7 mouse cellular contexts compared by ENCODE assay signal in genomic region chr17:37047332-37047976, GRCm38 (mm10). TPM values are rescaled to one million over a fixed set of nuclear protein-coding genes. Genes with fewer than 3 reads are reported as not detected.
DNase-seq lines count a peak whose midpoint lies in the region; ATAC-seq and TF ChIP-seq lines count a peak whose summit lies in the region.

No protein-coding gene starts in this region.

- DNase-seq in limb, embryonic 10.5 days (ENCODE audit: low spot score), result no peak
- no peak for DNase-seq in stomach, postnatal 0 days (ENCODE audit: low spot score)
- no peak for DNase-seq in urinary bladder, postnatal 36 days (ENCODE audit: low spot score in 2 of 2)
- DNase-seq in kidney, postnatal 25 days, result no peak

- TF ChIP-seq CTCF in stomach, postnatal 0 days (IDR thresholded peaks at IDR 0.05; ENCODE audit: low read depth), result no peak

- H3K4me2 ChIP-seq in embryonic facial prominence, embryonic 12.5 days (replicated peaks), result peak overlapping the region; percentile 88
- peak overlapping the region; percentile 92 for H3K4me2 ChIP-seq in stomach, postnatal 0 days (replicated peaks; ENCODE audit: low read depth)

- H3K9me3 ChIP-seq in megakaryocyte, embryonic 14.5 days, result no peaks in the 10 kb centered on the region
- H3K9me3 ChIP-seq in embryonic facial prominence, embryonic 12.5 days, result no peaks in the 10 kb centered on the region
- no peaks in the 10 kb centered on the region for H3K9me3 ChIP-seq in limb, embryonic 10.5 days (replicated peaks)
- H3K9me3 ChIP-seq in stomach, postnatal 0 days (ENCODE audit: control insufficient read depth, low read length), result no peaks in the 10 kb centered on the region

- no peak for ATAC-seq in megakaryocyte, adult 5-6 weeks (ENCODE audit: poor library complexity, severe bottlenecking)
- ATAC-seq in embryonic facial prominence, embryonic 12.5 days (ENCODE audit: insufficient number of reproducible peaks, insufficient read depth, low FRiP score, low TSS enrichment), result no peak
- no peak for ATAC-seq in stomach, postnatal 0 days (ENCODE audit: low FRiP score, low TSS enrichment)

- H3K4me1 ChIP-seq in megakaryocyte, embryonic 14.5 days, result peaks cover 36% of the 10 kb centered on the region
- peaks cover 33% of the 10 kb centered on the region for H3K4me1 ChIP-seq in embryonic facial prominence, embryonic 12.5 days
- H3K4me1 ChIP-seq in limb, embryonic 10.5 days, result peaks cover 48% of the 10 kb centered on the region
- H3K4me1 ChIP-seq in stomach, postnatal 0 days (replicated peaks; ENCODE audit: control insufficient read depth, insufficient read depth), result peaks cover 3% of the 10 kb centered on the region; the same call in 1 of the 2 replicates

- peak overlapping the region; percentile 87; the same call in 1 of the 2 replicates for H3K9ac ChIP-seq in embryonic facial prominence, embryonic 12.5 days
- no peak overlapping the region for H3K9ac ChIP-seq in stomach, postnatal 0 days (ENCODE audit: low read length)

- peaks cover 50% of the 10 kb centered on the region for H3K27me3 ChIP-seq in megakaryocyte, embryonic 14.5 days (replicated peaks)
- 0 out of 2 replicates have a peak, but pooled peaks cover 5% of the 10 kb centered on the region for H3K27me3 ChIP-seq in embryonic facial prominence, embryonic 12.5 days
- peaks cover 29% of the 10 kb centered on the region for H3K27me3 ChIP-seq in limb, embryonic 10.5 days (ENCODE audit: low read depth, poor library complexity, severe bottlenecking)
- no peaks in the 10 kb centered on the region for H3K27me3 ChIP-seq in stomach, postnatal 0 days (ENCODE audit: control insufficient read depth, insufficient read depth, low read length)

- no peaks in the 10 kb centered on the region for H3K36me3 ChIP-seq in megakaryocyte, embryonic 14.5 days (replicated peaks; ENCODE audit: low read length)
- no peaks in the 10 kb centered on the region for H3K36me3 ChIP-seq in embryonic facial prominence, embryonic 12.5 days
- H3K36me3 ChIP-seq in limb, embryonic 10.5 days, result no peaks in the 10 kb centered on the region
- H3K36me3 ChIP-seq in stomach, postnatal 0 days (ENCODE audit: control insufficient read depth, insufficient read depth, low read length), result no peaks in the 10 kb centered on the region

- TF ChIP-seq EP300 in stomach, postnatal 0 days (optimal IDR thresholded peaks at IDR 0.05), result no peak

- peak overlapping the region; percentile 42 for H3K4me3 ChIP-seq in megakaryocyte, embryonic 14.5 days (replicated peaks)
- peak overlapping the region; percentile 88 for H3K4me3 ChIP-seq in embryonic facial prominence, embryonic 12.5 days
- H3K4me3 ChIP-seq in limb, embryonic 10.5 days, result peak overlapping the region; percentile 94
- H3K4me3 ChIP-seq in stomach, postnatal 0 days (ENCODE audit: low read depth, low read length), result peak overlapping the region; percentile 83; the same call in 1 of the 2 replicates

- H3K27ac ChIP-seq in embryonic facial prominence, embryonic 12.5 days, result no peak overlapping the region
- H3K27ac ChIP-seq in limb, embryonic 10.5 days, result no peak overlapping the region
- H3K27ac ChIP-seq in stomach, postnatal 0 days (replicated peaks), result no peak overlapping the region

- 13% methylated on average over 19 of the region's 19 CpGs for WGBS in embryonic facial prominence, embryonic 12.5 days
- WGBS in limb, embryonic 10.5 days, result 17% methylated on average over 19 of the region's 19 CpGs
- 34% methylated on average over 19 of the region's 19 CpGs for WGBS in stomach, postnatal 0 days

RNA-seq across cellular contexts. Expression of gene Gabbr1, which starts 1.7 kb away (rescaled TPM):
- 1.6 and 1.7 TPM in 2 replicates for polyA plus RNA-seq in megakaryocyte, embryonic 14.5 days (2012; ENCODE audit: insufficient read depth, low replicate concordance)
- total RNA-seq in megakaryocyte, adult 5-6 weeks (2015), result 12.4 and 14.2 TPM in 2 replicates
- total RNA-seq in megakaryocyte, adult 5-6 weeks (2017), result 5.7 and 10.5 TPM in 2 replicates
- 19.8 and 20.5 TPM in 2 replicates for polyA plus RNA-seq in embryonic facial prominence, embryonic 12.5 days (2016; fragmentation: Nextera tagmentation; extraction: Ambion mirVana)
- polyA plus RNA-seq in limb, embryonic 10.5 days (2016; fragmentation: Nextera tagmentation; extraction: Ambion mirVana), result 6.6 and 9.0 TPM in 2 replicates
- polyA plus RNA-seq in stomach, postnatal 0 days (2015; fragmentation: Nextera tagmentation; extraction: Ambion mirVana), result 3.8 and 4.3 TPM in 2 replicates

RNA-seq across cellular contexts. Expression of gene Mog, which starts 24.3 kb away (rescaled TPM):
- polyA plus RNA-seq in megakaryocyte, embryonic 14.5 days (2012; ENCODE audit: insufficient read depth, low replicate concordance), result not detected in 2 replicates
- not detected in 2 replicates for total RNA-seq in megakaryocyte, adult 5-6 weeks (2015)
- total RNA-seq in megakaryocyte, adult 5-6 weeks (2017), result not detected in 2 replicates
- 0.38 and 0.70 TPM in 2 replicates for polyA plus RNA-seq in embryonic facial prominence, embryonic 12.5 days (2016; fragmentation: Nextera tagmentation; extraction: Ambion mirVana)
- 0.08 and 0.20 TPM in 2 replicates for polyA plus RNA-seq in limb, embryonic 10.5 days (2016; fragmentation: Nextera tagmentation; extraction: Ambion mirVana)
- 0.08 TPM in 1 of 2 replicates, not detected in the other for polyA plus RNA-seq in stomach, postnatal 0 days (2015; fragmentation: Nextera tagmentation; extraction: Ambion mirVana)

RNA-seq across cellular contexts. Expression of gene Olfr90, which starts 40.8 kb away (rescaled TPM):
- polyA plus RNA-seq in megakaryocyte, embryonic 14.5 days (2012; ENCODE audit: insufficient read depth, low replicate concordance), result not detected in 2 replicates
- total RNA-seq in megakaryocyte, adult 5-6 weeks (2015), result not detected in 2 replicates
- total RNA-seq in megakaryocyte, adult 5-6 weeks (2017), result not detected in 2 replicates
- polyA plus RNA-seq in embryonic facial prominence, embryonic 12.5 days (2016; fragmentation: Nextera tagmentation; extraction: Ambion mirVana), result not detected in 2 replicates
- 0.06 TPM in 1 of 2 replicates, not detected in the other for polyA plus RNA-seq in limb, embryonic 10.5 days (2016; fragmentation: Nextera tagmentation; extraction: Ambion mirVana)
- polyA plus RNA-seq in stomach, postnatal 0 days (2015; fragmentation: Nextera tagmentation; extraction: Ambion mirVana), result not detected in 2 replicates

RNA-seq across cellular contexts. Expression of gene Zfp57, which starts 46.5 kb away (rescaled TPM):
- polyA plus RNA-seq in megakaryocyte, embryonic 14.5 days (2012; ENCODE audit: insufficient read depth, low replicate concordance), result 3.5 TPM in 1 of 2 replicates, not detected in the other
- total RNA-seq in megakaryocyte, adult 5-6 weeks (2015), result not detected in 2 replicates
- total RNA-seq in megakaryocyte, adult 5-6 weeks (2017), result not detected in 2 replicates
- polyA plus RNA-seq in embryonic facial prominence, embryonic 12.5 days (2016; fragmentation: Nextera tagmentation; extraction: Ambion mirVana), result 151 and 169 TPM in 2 replicates
- polyA plus RNA-seq in limb, embryonic 10.5 days (2016; fragmentation: Nextera tagmentation; extraction: Ambion mirVana), result 69.9 and 92.6 TPM in 2 replicates
- polyA plus RNA-seq in stomach, postnatal 0 days (2015; fragmentation: Nextera tagmentation; extraction: Ambion mirVana), result 9.9 and 10.0 TPM in 2 replicates

RNA-seq across cellular contexts. Expression of gene Olfr91, which starts 50.6 kb away (rescaled TPM):
- not detected in 2 replicates for polyA plus RNA-seq in megakaryocyte, embryonic 14.5 days (2012; ENCODE audit: insufficient read depth, low replicate concordance)
- total RNA-seq in megakaryocyte, adult 5-6 weeks (2015), result not detected in 2 replicates
- total RNA-seq in megakaryocyte, adult 5-6 weeks (2017), result not detected in 2 replicates
- polyA plus RNA-seq in embryonic facial prominence, embryonic 12.5 days (2016; fragmentation: Nextera tagmentation; extraction: Ambion mirVana), result 0.08 TPM in 1 of 2 replicates, not detected in the other
- polyA plus RNA-seq in limb, embryonic 10.5 days (2016; fragmentation: Nextera tagmentation; extraction: Ambion mirVana), result 0.05 TPM in 1 of 2 replicates, not detected in the other
- polyA plus RNA-seq in stomach, postnatal 0 days (2015; fragmentation: Nextera tagmentation; extraction: Ambion mirVana), result not detected in 2 replicates

Comparison
In these comparisons a context has a peak if more than half of its experiments do, and no peak if none do; other contexts are left out.
1. H3K4me3 ChIP-seq: peak in every context shown above with its lines; median percentile 94 in limb, embryonic 10.5 days; 88 in embryonic facial prominence, embryonic 12.5 days; 83 in stomach, postnatal 0 days; 42 in megakaryocyte, embryonic 14.5 days.